Mouse (Mus musculus): ENCODE measurements around the gene Ppih. TPM values are rescaled to one million over a fixed set of nuclear protein-coding genes. Genes with fewer than 3 reads are reported as not detected.

The Ppih gene
- polyA plus RNA-seq, 1 experiment from 2014 or later = 91.9 TPM

DNA sequence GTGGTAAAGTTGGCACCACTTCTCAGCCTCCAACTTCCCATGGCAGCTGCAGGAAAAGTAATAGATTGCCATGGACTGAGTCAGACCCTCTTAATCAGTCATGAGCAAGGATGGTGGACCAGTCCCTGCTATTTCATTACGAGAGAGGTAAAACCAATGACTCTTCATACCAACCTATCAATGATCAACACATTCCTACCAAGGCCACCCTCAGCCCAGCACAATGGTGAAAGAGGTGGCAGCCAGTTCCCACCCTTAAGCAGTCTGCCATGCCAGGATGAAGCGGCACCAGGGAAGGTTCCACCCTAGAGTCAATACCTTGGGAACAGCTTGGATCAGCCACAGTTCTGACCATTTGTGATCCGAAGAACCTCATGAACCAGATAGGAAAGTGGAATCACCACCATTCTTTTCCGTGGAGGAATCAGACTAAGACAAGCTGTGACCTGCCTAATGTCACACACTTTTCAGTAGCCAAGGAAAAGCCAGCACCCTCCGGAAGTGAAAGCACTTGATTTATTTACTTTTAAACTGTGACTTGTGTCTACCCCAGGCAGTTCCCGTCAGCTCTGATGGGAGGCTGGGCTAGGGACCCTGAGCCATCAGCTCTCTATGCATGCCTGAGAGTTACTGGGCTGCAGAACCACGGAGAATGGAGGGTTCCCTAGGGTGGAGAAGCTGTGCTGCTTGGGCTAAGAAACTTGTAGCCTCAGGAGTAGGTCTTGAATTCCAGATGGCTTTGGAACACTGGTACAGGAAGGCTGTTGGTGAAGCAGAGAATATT lies 68.1 kb downstream of the Ppih start:
- no peaks in the 10 kb centered on the region for H3K27me3 ChIP-seq (ENCODE audit: control insufficient read depth, insufficient read depth, low read depth, low read length)
- 0 out of 2 replicates have a peak, but pooled peaks cover 3% of the 10 kb centered on the region for H3K36me3 ChIP-seq (ENCODE audit: control insufficient read depth, insufficient read depth, low read length)
- H3K9ac ChIP-seq (ENCODE audit: low read length) = no peak overlapping the region
- whole genome bisulfite sequencing = 38% methylated on average over 7 of the region's 7 CpGs
- no peak for ATAC-seq (ENCODE audit: low read depth)
- H3K9me3 ChIP-seq (ENCODE audit: control insufficient read depth, low read length) = no peaks in the 10 kb centered on the region
- H3K27ac ChIP-seq (ENCODE audit: low read length) = no peak overlapping the region
- H3K4me1 ChIP-seq (replicated peaks; ENCODE audit: control insufficient read depth, insufficient read depth, low read length) = peaks cover 17% of the 10 kb centered on the region
- no peak overlapping the region for H3K4me2 ChIP-seq (ENCODE audit: low read depth, low read length)
- no peak overlapping the region for H3K4me3 ChIP-seq (ENCODE audit: low read length)

Other genes starting within 250 kb of the Ppih start
- 89.7 and 95.7 TPM in 2 replicates for gene Slc2a1, start 211.8 kb downstream of the Ppih start, polyA plus RNA-seq (2015; fragmentation: Nextera tagmentation; extraction: Ambion mirVana)
- 9.0 and 9.3 TPM in 2 replicates for gene Zfp691, start 146.4 kb downstream of the Ppih start, polyA plus RNA-seq (2015; fragmentation: Nextera tagmentation; extraction: Ambion mirVana)
- gene Ermap, start 130.5 kb downstream of the Ppih start, polyA plus RNA-seq (2015; fragmentation: Nextera tagmentation; extraction: Ambion mirVana) = 1.4 and 4.3 TPM in 2 replicates
- gene Svbp, start 125.2 kb downstream of the Ppih start, polyA plus RNA-seq (2015; fragmentation: Nextera tagmentation; extraction: Ambion mirVana) = 114 and 123 TPM in 2 replicates
- gene Tmem269, start 102.3 kb downstream of the Ppih start, polyA plus RNA-seq (2015; fragmentation: Nextera tagmentation; extraction: Ambion mirVana) = not detected in 2 replicates
- gene AU022252, start 87.8 kb downstream of the Ppih start, polyA plus RNA-seq (2015; fragmentation: Nextera tagmentation; extraction: Ambion mirVana) = 26.5 and 30.8 TPM in 2 replicates
- gene P3h1, start 87.6 kb downstream of the Ppih start, polyA plus RNA-seq (2015; fragmentation: Nextera tagmentation; extraction: Ambion mirVana) = 34.9 and 36.2 TPM in 2 replicates
- 0.15 and 0.18 TPM in 2 replicates for gene Cldn19, start 65.1 kb downstream of the Ppih start, polyA plus RNA-seq (2015; fragmentation: Nextera tagmentation; extraction: Ambion mirVana)
- 412 and 442 TPM in 2 replicates for gene Ybx1, start 25.9 kb downstream of the Ppih start, polyA plus RNA-seq (2015; fragmentation: Nextera tagmentation; extraction: Ambion mirVana)
- gene Ccdc30, start 95.0 kb upstream of the Ppih start, polyA plus RNA-seq (2015; fragmentation: Nextera tagmentation; extraction: Ambion mirVana) = 6.1 and 9.3 TPM in 2 replicates
- gene Ppcs, start 101.9 kb upstream of the Ppih start, polyA plus RNA-seq (2015; fragmentation: Nextera tagmentation; extraction: Ambion mirVana) = 31.5 and 33.9 TPM in 2 replicates
- gene Zmynd12, start 102.3 kb upstream of the Ppih start, polyA plus RNA-seq (2015; fragmentation: Nextera tagmentation; extraction: Ambion mirVana) = 2.0 and 2.1 TPM in 2 replicates
- gene Rimkla, start 172.1 kb upstream of the Ppih start, polyA plus RNA-seq (2015; fragmentation: Nextera tagmentation; extraction: Ambion mirVana) = 0.50 TPM in 2 replicates
- 24.1 and 24.9 TPM in 2 replicates for gene Foxj3, start 216.5 kb upstream of the Ppih start, polyA plus RNA-seq (2015; fragmentation: Nextera tagmentation; extraction: Ambion mirVana)
- 4.5 and 4.9 TPM in 2 replicates for gene Frg2f1, start 219.0 kb upstream of the Ppih start, polyA plus RNA-seq (2015; fragmentation: Nextera tagmentation; extraction: Ambion mirVana)

Measured in lung, embryonic 16.5 days (tissue).